Mouse (Mus musculus) testis, postnatal 14 days (tissue): ENCODE results near the gene Gm49396.

Experiments
- DNase-seq: peaks from one replicate; pipeline ENCODE4 v3.0.0; 2021; ENCODE audit warnings: low spot score

The Gm49396 gene

DNA sequence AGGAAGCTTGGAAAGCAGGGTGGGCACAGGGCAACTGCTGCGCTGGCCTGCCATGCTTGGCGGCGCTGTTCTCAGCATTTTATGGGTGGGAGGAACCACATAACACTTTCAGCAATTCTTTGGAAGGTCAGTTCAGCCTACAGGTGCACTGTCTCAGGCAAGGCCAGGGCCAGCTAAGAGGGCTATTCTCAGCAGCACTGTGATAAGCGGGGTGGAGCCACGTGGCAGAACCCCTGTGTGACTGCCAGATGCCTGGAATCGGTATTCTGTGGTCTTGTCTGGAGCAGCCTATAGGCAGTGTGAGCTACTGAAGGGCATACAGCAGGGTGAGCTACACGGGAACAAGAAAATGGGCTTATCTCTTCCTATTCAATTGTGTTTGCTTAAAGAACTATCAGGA lies 46.9 kb downstream of the Gm49396 start:
- no peak for DNase-seq

GRCm38 (mm10) chr7:30612654-30613402 lies 49.7 kb downstream of the Gm49396 start, which contains the start of gene Upk1a:
Upk1a (minus strand) TSS chr7:30612847.
- DNase-seq = no peak

- DNase-seq = peak; percentile 64
Measured at GRCm38 (mm10) chr7:30613529-30614112, 50.5 kb downstream of the Gm49396 start.

- DNase-seq = no peak
Measured at GRCm38 (mm10) chr7:30614454-30614853, 51.3 kb downstream of the Gm49396 start.

- peak; percentile 48 for DNase-seq
Measured at GRCm38 (mm10) chr7:30615049-30615760, 52.1 kb downstream of the Gm49396 start.
